Mouse (Mus musculus): Measurements from ENCODE around the gene Zfp385b.

The Zfp385b gene

GRCm38 (mm10) chr2:77515011-77515410 lies 304.4 kb downstream of the Zfp385b start:
- DNase-seq = no peak

GRCm38 (mm10) chr2:77514476-77514875 lies 305.0 kb downstream of the Zfp385b start:
- no peak for DNase-seq

- DNase-seq = no peak
Measured at GRCm38 (mm10) chr2:77508731-77509130, 310.7 kb downstream of the Zfp385b start.

- DNase-seq = no peak
Measured at GRCm38 (mm10) chr2:77506308-77506707, 313.1 kb downstream of the Zfp385b start.

GRCm38 (mm10) chr2:77505614-77506013 lies 313.8 kb downstream of the Zfp385b start:
- no peak for DNase-seq

- no peak for DNase-seq
Measured at GRCm38 (mm10) chr2:77503674-77504351, 315.6 kb downstream of the Zfp385b start.

GRCm38 (mm10) chr2:77503217-77503616 lies 316.2 kb downstream of the Zfp385b start:
- DNase-seq = no peak

GRCm38 (mm10) chr2:77502458-77502857 lies 317.0 kb downstream of the Zfp385b start:
- DNase-seq = no peak

GRCm38 (mm10) chr2:77500480-77500879 lies 319.0 kb downstream of the Zfp385b start:
- DNase-seq = no peak

GRCm38 (mm10) chr2:77498379-77498778 lies 321.1 kb downstream of the Zfp385b start:
- no peak for DNase-seq

GRCm38 (mm10) chr2:77497942-77498341 lies 321.5 kb downstream of the Zfp385b start:
- no peak for DNase-seq

- DNase-seq = no peak
Measured at GRCm38 (mm10) chr2:77496071-77496470, 323.4 kb downstream of the Zfp385b start.

- no peak for DNase-seq
Measured at GRCm38 (mm10) chr2:77495344-77495743, 324.1 kb downstream of the Zfp385b start.

- no peak for DNase-seq
Measured at GRCm38 (mm10) chr2:77493695-77494094, 325.7 kb downstream of the Zfp385b start.

GRCm38 (mm10) chr2:77487151-77487550 lies 332.3 kb downstream of the Zfp385b start:
- no peak for DNase-seq

- DNase-seq = no peak
Measured at GRCm38 (mm10) chr2:77481274-77481673, 338.2 kb downstream of the Zfp385b start.

- no peak for DNase-seq
Measured at GRCm38 (mm10) chr2:77477536-77477935, 341.9 kb downstream of the Zfp385b start.

- DNase-seq = no peak
Measured at GRCm38 (mm10) chr2:77476444-77476843, 343.0 kb downstream of the Zfp385b start.

GRCm38 (mm10) chr2:77472254-77472837 lies 347.1 kb downstream of the Zfp385b start:
- DNase-seq = no peak

GRCm38 (mm10) chr2:77470716-77471115 lies 348.7 kb downstream of the Zfp385b start:
- DNase-seq = no peak

GRCm38 (mm10) chr2:77461413-77461812 lies 358.0 kb downstream of the Zfp385b start:
- no peak for DNase-seq

- no peak for DNase-seq
Measured at GRCm38 (mm10) chr2:77460011-77460410, 359.4 kb downstream of the Zfp385b start.

GRCm38 (mm10) chr2:77458431-77458830 lies 361.0 kb downstream of the Zfp385b start:
- no peak for DNase-seq

GRCm38 (mm10) chr2:77457120-77457519 lies 362.3 kb downstream of the Zfp385b start:
- no peak for DNase-seq

GRCm38 (mm10) chr2:77456602-77457001 lies 362.8 kb downstream of the Zfp385b start:
- peak in 1 of 2 experiments; percentile 46 for DNase-seq

All from lung, postnatal 4 days (tissue).